Comparison of ENCODE assay signal across 25 mouse cellular contexts in the genomic region with DNA sequence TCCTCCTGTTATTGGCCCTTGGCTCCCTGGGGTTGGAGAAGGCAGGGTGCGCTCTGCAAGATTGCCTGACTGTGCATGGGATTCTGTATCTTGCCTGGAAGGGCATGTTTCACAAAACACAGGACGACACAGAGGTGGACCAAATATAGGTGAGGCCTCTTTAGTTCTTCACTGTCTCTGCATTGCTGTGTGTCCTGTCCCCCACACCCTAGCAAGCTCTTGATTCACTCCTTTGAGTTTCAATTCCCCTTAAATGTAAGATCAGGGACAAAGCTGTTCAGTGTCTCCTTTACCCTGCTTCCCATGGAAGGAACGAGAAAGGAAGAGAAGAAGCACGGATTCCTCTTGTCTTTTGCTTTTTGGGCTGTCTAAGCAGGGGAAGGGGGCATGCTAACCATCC. TPM values are rescaled to one million over a fixed set of nuclear protein-coding genes. Genes with fewer than 3 reads are reported as not detected.
DNase-seq lines count a peak whose midpoint lies in the region; ATAC-seq lines count a peak whose summit lies in the region.
"Had no signal": no experiment of that assay in that cellular context is flagged by ENCODE, and none has a peak within 500 bp of the region (broad histone marks: within the 10 kb centered on the region; RNA-seq: fewer than 3 reads in every experiment).

No protein-coding gene starts in this region.

- peaks cover 8% of the 10 kb centered on the region for H3K4me1 ChIP-seq in hindbrain, embryonic 11.5 days (replicated peaks; ENCODE audit: control insufficient read depth, insufficient read depth, low read length)
- peaks cover 16% of the 10 kb centered on the region for H3K4me1 ChIP-seq in hindbrain, embryonic 13.5 days (replicated peaks)
- peaks cover 5% of the 10 kb centered on the region; the same call in 1 of the 2 replicates for H3K4me1 ChIP-seq in midbrain, embryonic 11.5 days (ENCODE audit: control insufficient read depth, insufficient read depth, low read length)
- peaks cover 11% of the 10 kb centered on the region for H3K4me1 ChIP-seq in midbrain, embryonic 16.5 days (ENCODE audit: control insufficient read depth, insufficient read depth, low read length)

- no peak for ATAC-seq in hindbrain, embryonic 11.5 days (ENCODE audit: low FRiP score)
- no peak for ATAC-seq in hindbrain, embryonic 13.5 days (ENCODE audit: low FRiP score)
- ATAC-seq in midbrain, embryonic 11.5 days (ENCODE audit: low FRiP score) = no peak
- no peak for ATAC-seq in midbrain, embryonic 16.5 days
- ATAC-seq: activated CD4-positive, CD25-positive, alpha-beta regulatory T cell, adult 4 months; CD4-positive, CD25-positive, alpha-beta regulatory T cell, adult 4 months; Patski had no signal

- no peaks in the 10 kb centered on the region for H3K36me3 ChIP-seq in hindbrain, embryonic 11.5 days (ENCODE audit: control insufficient read depth, insufficient read depth, low read length)
- H3K36me3 ChIP-seq in hindbrain, embryonic 13.5 days = no peaks in the 10 kb centered on the region
- no peaks in the 10 kb centered on the region for H3K36me3 ChIP-seq in midbrain, embryonic 11.5 days (ENCODE audit: control insufficient read depth, insufficient read depth, low read length)
- no peaks in the 10 kb centered on the region for H3K36me3 ChIP-seq in midbrain, embryonic 16.5 days (ENCODE audit: control insufficient read depth, insufficient read depth, low read length)
- H3K36me3 ChIP-seq: G1E had no signal

- peaks cover 71% of the 10 kb centered on the region for H3K27me3 ChIP-seq in hindbrain, embryonic 11.5 days (ENCODE audit: control insufficient read depth, insufficient read depth, low read length)
- H3K27me3 ChIP-seq in hindbrain, embryonic 13.5 days = peaks cover 95% of the 10 kb centered on the region
- H3K27me3 ChIP-seq in midbrain, embryonic 11.5 days (ENCODE audit: control insufficient read depth, insufficient read depth, low read length) = peaks cover 70% of the 10 kb centered on the region
- H3K27me3 ChIP-seq in midbrain, embryonic 16.5 days (ENCODE audit: control insufficient read depth, insufficient read depth, low read depth, low read length) = peaks cover 61% of the 10 kb centered on the region
- H3K27me3 ChIP-seq: CH12.LX had no signal

- H3K9ac ChIP-seq in hindbrain, embryonic 11.5 days (ENCODE audit: low read depth, low read length) = no peak overlapping the region
- H3K9ac ChIP-seq in hindbrain, embryonic 13.5 days = no peak overlapping the region
- no peak overlapping the region for H3K9ac ChIP-seq in midbrain, embryonic 11.5 days (ENCODE audit: low read length)
- H3K9ac ChIP-seq in midbrain, embryonic 16.5 days (ENCODE audit: low read depth, low read length) = no peak overlapping the region

- WGBS in hindbrain, embryonic 11.5 days = 14% methylated on average over 4 of the region's 4 CpGs
- 9% methylated on average over 4 of the region's 4 CpGs for WGBS in hindbrain, embryonic 13.5 days
- 13% methylated on average over 4 of the region's 4 CpGs for WGBS in midbrain, embryonic 11.5 days
- WGBS in midbrain, embryonic 16.5 days = 23% methylated on average over 4 of the region's 4 CpGs

- no peak overlapping the region for H3K4me2 ChIP-seq in hindbrain, embryonic 11.5 days (replicated peaks; ENCODE audit: low read depth, low read length)
- no peak overlapping the region for H3K4me2 ChIP-seq in hindbrain, embryonic 13.5 days
- no peak overlapping the region for H3K4me2 ChIP-seq in midbrain, embryonic 11.5 days
- no peak overlapping the region for H3K4me2 ChIP-seq in midbrain, embryonic 16.5 days (ENCODE audit: low read length)

- no peaks in the 10 kb centered on the region for H3K9me3 ChIP-seq in hindbrain, embryonic 11.5 days (ENCODE audit: control insufficient read depth, low read length)
- no peaks in the 10 kb centered on the region for H3K9me3 ChIP-seq in hindbrain, embryonic 13.5 days
- no peaks in the 10 kb centered on the region for H3K9me3 ChIP-seq in midbrain, embryonic 11.5 days (ENCODE audit: control insufficient read depth, low read length)
- H3K9me3 ChIP-seq in midbrain, embryonic 16.5 days (replicated peaks; ENCODE audit: control insufficient read depth, low read length, poor library complexity, severe bottlenecking) = no peaks in the 10 kb centered on the region; the same call in 1 of the 2 replicates

- H3K4me3 ChIP-seq in hindbrain, embryonic 11.5 days (ENCODE audit: low read depth, low read length) = no peak overlapping the region
- no peak overlapping the region for H3K4me3 ChIP-seq in hindbrain, embryonic 13.5 days
- no peak overlapping the region for H3K4me3 ChIP-seq in midbrain, embryonic 11.5 days (ENCODE audit: low read depth, low read length)
- no peak overlapping the region for H3K4me3 ChIP-seq in midbrain, embryonic 16.5 days (ENCODE audit: low read depth, low read length)

- peak; percentile 6 for DNase-seq in embryo, embryonic 10.5 days (ENCODE audit: low spot score)
- no peak for DNase-seq in embryo, embryonic 11 days
- peak; percentile 71 for DNase-seq in heart, adult 11 months
- DNase-seq in heart, postnatal 4 days = no peak
- DNase-seq in hindbrain, embryonic 11.5 days (ENCODE audit: low spot score) = peak; percentile 25
- DNase-seq in midbrain, embryonic 11.5 days (ENCODE audit: low spot score, missing footprints) = peak; percentile 84
- DNase-seq: adrenal gland, adult 2 months; adrenal gland, adult 8-10 months; adrenal gland, postnatal 10 days; adrenal gland, postnatal 14 days; adrenal gland, postnatal 25 days; adrenal gland, postnatal 36 days; B cell, adult 2 months; cerebellum, adult 11 months; cerebellum, adult 11-12 months had no signal

- no peak overlapping the region for H3K27ac ChIP-seq in hindbrain, embryonic 11.5 days (ENCODE audit: low read depth, low read length)
- H3K27ac ChIP-seq in hindbrain, embryonic 13.5 days = no peak overlapping the region
- no peak overlapping the region for H3K27ac ChIP-seq in midbrain, embryonic 11.5 days (ENCODE audit: low read depth, low read length)
- H3K27ac ChIP-seq in midbrain, embryonic 16.5 days (ENCODE audit: low read length) = no peak overlapping the region

RNA-seq across cellular contexts. Expression of gene Dmrt2, which starts 4.4 kb away (rescaled TPM):
- not detected for total RNA-seq in heart, postnatal 4 days (2021)
- polyA plus RNA-seq in hindbrain, embryonic 11.5 days (2014; fragmentation: Nextera tagmentation; extraction: Ambion mirVana) = 3.0 and 3.4 TPM in 2 replicates
- polyA plus RNA-seq in hindbrain, embryonic 13.5 days (2015; fragmentation: Nextera tagmentation; extraction: Ambion mirVana) = 0.09 and 0.13 TPM in 2 replicates
- 0.20 TPM in 1 of 2 replicates, not detected in the other for polyA plus RNA-seq in midbrain, embryonic 11.5 days (2014; fragmentation: Nextera tagmentation; extraction: Ambion mirVana)
- 0.23 TPM in 1 of 2 replicates, not detected in the other for polyA plus RNA-seq in midbrain, embryonic 16.5 days (2015; fragmentation: Nextera tagmentation; extraction: Ambion mirVana)
- total RNA-seq: CH12.LX, G1E, MEL had no signal
- polyA plus RNA-seq: activated CD4-positive, CD25-positive, alpha-beta regulatory T cell, adult 4 months; CD4-positive, CD25-positive, alpha-beta regulatory T cell, adult 4 months; G1E; Patski had no signal

RNA-seq across cellular contexts. Expression of gene Dmrt3, which starts 57.7 kb away (rescaled TPM):
- not detected for total RNA-seq in heart, postnatal 4 days (2021)
- polyA plus RNA-seq in hindbrain, embryonic 11.5 days (2014; fragmentation: Nextera tagmentation; extraction: Ambion mirVana) = 0.67 and 1.2 TPM in 2 replicates
- polyA plus RNA-seq in hindbrain, embryonic 13.5 days (2015; fragmentation: Nextera tagmentation; extraction: Ambion mirVana) = 0.32 and 0.54 TPM in 2 replicates
- polyA plus RNA-seq in midbrain, embryonic 11.5 days (2014; fragmentation: Nextera tagmentation; extraction: Ambion mirVana) = 0.43 and 1.3 TPM in 2 replicates
- not detected in 2 replicates for polyA plus RNA-seq in midbrain, embryonic 16.5 days (2015; fragmentation: Nextera tagmentation; extraction: Ambion mirVana)
- total RNA-seq: adrenal gland, adult 18-20 months; adrenal gland, adult 2 months; adrenal gland, adult 8-10 months; adrenal gland, postnatal 10 days; adrenal gland, postnatal 14 days; adrenal gland, postnatal 25 days; adrenal gland, postnatal 36 days; adrenal gland, postnatal 4 days; CH12.LX; MEL had no signal
- polyA plus RNA-seq: activated CD4-positive, CD25-positive, alpha-beta regulatory T cell, adult 4 months; adrenal gland, adult 2 months; CD4-positive, CD25-positive, alpha-beta regulatory T cell, adult 4 months; G1E; Patski had no signal

Comparison
In these comparisons a context has a peak if more than half of its experiments do, and no peak if none do; other contexts are left out.
1. DNase-seq: peak in embryo, embryonic 10.5 days (single experiment), heart, adult 11 months (single experiment), hindbrain, embryonic 11.5 days (single experiment) and midbrain, embryonic 11.5 days (single experiment); none in embryo, embryonic 11 days (single experiment) and heart, postnatal 4 days (single experiment).